Mouse (Mus musculus): ENCODE measurements around the gene Magi1. TPM values are rescaled to one million over a fixed set of nuclear protein-coding genes. Genes with fewer than 3 reads are reported as not detected.

Gene Magi1
- polyA plus RNA-seq, 1 experiment: 74.6 TPM

- TF ChIP-seq POLR2A (IDR thresholded peaks at IDR 0.05; ENCODE audit: borderline replicate concordance, extremely low read depth, insufficient read depth, insufficient read length, poor library complexity, severe bottlenecking) (no peak), CTCF (IDR thresholded peaks at IDR 0.05; ENCODE audit: borderline replicate concordance, extremely low read depth, insufficient read depth, insufficient read length) (no peak)
- DNase-seq (ENCODE audit: low read depth): no peak
Observed at GRCm38 (mm10) chr6:93946612-93947011, 337.1 kb downstream of the Magi1 start.

- TF ChIP-seq CTCF (IDR thresholded peaks at IDR 0.05; ENCODE audit: borderline replicate concordance, extremely low read depth, insufficient read depth, insufficient read length) (no peak), POLR2A (IDR thresholded peaks at IDR 0.05; ENCODE audit: borderline replicate concordance, extremely low read depth, insufficient read depth, insufficient read length, poor library complexity, severe bottlenecking) (no peak)
- no peak for DNase-seq (ENCODE audit: low read depth)
Observed at GRCm38 (mm10) chr6:93936359-93936758, 347.4 kb downstream of the Magi1 start.

- TF ChIP-seq POLR2A (IDR thresholded peaks at IDR 0.05; ENCODE audit: borderline replicate concordance, extremely low read depth, insufficient read depth, insufficient read length, poor library complexity, severe bottlenecking): no peak
- TF ChIP-seq CTCF (IDR thresholded peaks at IDR 0.05; ENCODE audit: borderline replicate concordance, extremely low read depth, insufficient read depth, insufficient read length): no peak
Observed at GRCm38 (mm10) chr6:93935793-93936192, 347.9 kb downstream of the Magi1 start.

DNA sequence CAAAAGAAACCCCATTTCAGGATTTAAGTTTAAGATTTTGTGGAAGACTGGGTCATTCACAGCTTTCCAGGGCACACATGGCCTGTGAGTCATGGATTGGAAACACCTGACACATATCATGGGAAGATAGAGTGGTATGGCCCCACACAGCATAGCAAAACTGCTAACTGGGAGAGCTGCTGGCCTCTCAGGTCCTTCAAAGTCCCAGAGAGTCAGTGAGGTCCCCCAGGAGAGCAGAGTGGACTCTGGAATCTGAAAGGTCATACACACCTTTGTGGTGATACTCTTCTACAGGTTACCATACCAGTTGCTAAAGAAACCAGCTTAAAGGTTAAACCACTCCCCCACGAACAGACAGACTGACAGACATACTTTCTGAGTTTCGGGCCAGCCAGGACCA lies 349.0 kb downstream of the Magi1 start:
- TF ChIP-seq CTCF (IDR thresholded peaks at IDR 0.05; ENCODE audit: borderline replicate concordance, extremely low read depth, insufficient read depth, insufficient read length) (no peak), POLR2A (IDR thresholded peaks at IDR 0.05; ENCODE audit: borderline replicate concordance, extremely low read depth, insufficient read depth, insufficient read length, poor library complexity, severe bottlenecking) (no peak)
- no peak for DNase-seq (ENCODE audit: low read depth)

More at GRCm38 (mm10) chr6:93935793-93936192, 347.9 kb downstream of the Magi1 start:
- DNase-seq (ENCODE audit: low read depth): no peak

DNA sequence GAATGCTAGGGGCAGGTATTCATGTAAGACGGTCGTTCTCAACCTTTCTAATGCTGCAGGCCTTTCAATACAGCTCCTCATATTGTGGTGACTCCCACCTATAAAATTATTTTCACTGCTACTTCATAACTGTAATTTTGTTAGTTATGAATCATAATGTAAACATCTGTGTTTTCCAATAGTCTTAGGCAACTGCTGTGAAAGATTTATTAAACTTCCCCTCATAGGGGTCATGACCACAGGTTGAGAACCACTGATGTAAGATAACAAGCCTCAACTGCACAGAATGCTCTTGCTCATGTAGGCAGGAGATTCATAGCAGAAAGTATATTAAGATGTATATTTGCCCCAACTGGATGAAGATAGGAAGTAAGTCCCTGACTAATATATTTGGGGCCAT lies 359.1 kb downstream of the Magi1 start:
- no peak for DNase-seq (ENCODE audit: low read depth)
- TF ChIP-seq POLR2A (IDR thresholded peaks at IDR 0.05; ENCODE audit: borderline replicate concordance, extremely low read depth, insufficient read depth, insufficient read length, poor library complexity, severe bottlenecking): no peak
- no peak for TF ChIP-seq CTCF (IDR thresholded peaks at IDR 0.05; ENCODE audit: borderline replicate concordance, extremely low read depth, insufficient read depth, insufficient read length)

- peak; percentile 35 for DNase-seq (ENCODE audit: low read depth)
- TF ChIP-seq POLR2A (IDR thresholded peaks at IDR 0.05; ENCODE audit: borderline replicate concordance, extremely low read depth, insufficient read depth, insufficient read length, poor library complexity, severe bottlenecking) (no peak), CTCF (IDR thresholded peaks at IDR 0.05; ENCODE audit: borderline replicate concordance, extremely low read depth, insufficient read depth, insufficient read length) (no peak)
Observed at GRCm38 (mm10) chr6:93923972-93924371, 359.7 kb downstream of the Magi1 start.

- peak; percentile 12 for DNase-seq (ENCODE audit: low read depth)
- no peak for TF ChIP-seq CTCF (IDR thresholded peaks at IDR 0.05; ENCODE audit: borderline replicate concordance, extremely low read depth, insufficient read depth, insufficient read length)
Observed at GRCm38 (mm10) chr6:93923351-93923750, 360.4 kb downstream of the Magi1 start.

- no peak for DNase-seq (ENCODE audit: low read depth)
- no peak for TF ChIP-seq CTCF (IDR thresholded peaks at IDR 0.05; ENCODE audit: borderline replicate concordance, extremely low read depth, insufficient read depth, insufficient read length)
- TF ChIP-seq POLR2A (IDR thresholded peaks at IDR 0.05; ENCODE audit: borderline replicate concordance, extremely low read depth, insufficient read depth, insufficient read length, poor library complexity, severe bottlenecking): no peak
Observed at GRCm38 (mm10) chr6:93922931-93923330, 360.8 kb downstream of the Magi1 start.

DNA sequence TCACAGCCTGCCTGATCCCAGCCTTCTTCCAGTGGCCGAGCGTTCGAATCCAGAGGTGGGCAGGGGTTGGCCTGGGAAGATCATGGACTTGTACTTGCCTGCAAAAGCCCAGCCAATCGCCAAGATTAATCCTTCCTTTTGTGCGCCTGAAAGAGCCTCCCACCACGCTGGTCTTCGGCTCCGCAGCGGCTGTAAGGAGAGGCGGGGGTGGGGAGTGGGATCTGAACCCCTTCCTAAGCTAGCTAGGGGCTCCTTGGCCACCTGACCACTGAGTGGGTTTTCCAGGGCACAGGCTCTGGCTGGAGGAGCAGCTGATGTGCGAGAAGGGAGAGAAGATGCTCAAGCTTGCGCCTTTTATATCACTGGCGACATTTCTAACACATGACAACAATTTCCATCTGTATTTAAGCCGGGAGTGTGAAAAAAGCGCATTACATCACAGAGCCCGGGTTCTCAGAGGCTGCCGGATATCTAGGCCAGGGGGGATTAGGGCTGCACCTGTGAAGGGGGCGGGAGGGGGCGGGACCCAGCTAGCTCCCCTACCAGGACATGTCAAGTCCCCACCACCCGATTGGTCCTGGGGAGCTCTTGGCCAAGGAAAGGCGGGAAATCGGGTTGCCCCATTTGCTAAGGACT lies 370.4 kb downstream of the Magi1 start:
- no peak for TF ChIP-seq CTCF (IDR thresholded peaks at IDR 0.05; ENCODE audit: borderline replicate concordance, extremely low read depth, insufficient read depth, insufficient read length)
- no peak for TF ChIP-seq POLR2A (IDR thresholded peaks at IDR 0.05; ENCODE audit: borderline replicate concordance, extremely low read depth, insufficient read depth, insufficient read length, poor library complexity, severe bottlenecking)
- peak; percentile 91 for DNase-seq (ENCODE audit: low read depth)

- peak; percentile 98 for DNase-seq (ENCODE audit: low read depth)
- peak; percentile 14; the same call in 1 of the 2 replicates for TF ChIP-seq POLR2A (IDR thresholded peaks at IDR 0.05; ENCODE audit: borderline replicate concordance, extremely low read depth, insufficient read depth, insufficient read length, poor library complexity, severe bottlenecking)
- no peak for TF ChIP-seq CTCF (IDR thresholded peaks at IDR 0.05; ENCODE audit: borderline replicate concordance, extremely low read depth, insufficient read depth, insufficient read length)
Observed at GRCm38 (mm10) chr6:93912582-93913225, 371.0 kb downstream of the Magi1 start.

GRCm38 (mm10) chr6:93912003-93912581 lies 371.6 kb downstream of the Magi1 start:
- TF ChIP-seq CTCF (IDR thresholded peaks at IDR 0.05; ENCODE audit: borderline replicate concordance, extremely low read depth, insufficient read depth, insufficient read length) (no peak), POLR2A (IDR thresholded peaks at IDR 0.05; ENCODE audit: borderline replicate concordance, extremely low read depth, insufficient read depth, insufficient read length, poor library complexity, severe bottlenecking) (peak; percentile 51; the same call in 1 of the 2 replicates)
- no peak for DNase-seq (ENCODE audit: low read depth)

GRCm38 (mm10) chr6:93911420-93911819 lies 372.3 kb downstream of the Magi1 start:
- DNase-seq (ENCODE audit: low read depth): peak; percentile 47
- TF ChIP-seq CTCF (IDR thresholded peaks at IDR 0.05; ENCODE audit: borderline replicate concordance, extremely low read depth, insufficient read depth, insufficient read length) (no peak), POLR2A (IDR thresholded peaks at IDR 0.05; ENCODE audit: borderline replicate concordance, extremely low read depth, insufficient read depth, insufficient read length, poor library complexity, severe bottlenecking) (no peak)

All from brain, embryonic 14.5 days (tissue).